Mouse (Mus musculus) gastrocnemius, postnatal 36 days (tissue): Measurements from ENCODE around the gene Clip2. TPM values are rescaled to one million over a fixed set of nuclear protein-coding genes. Genes with fewer than 3 reads are reported as not detected.
"Not testable (repeated sequence)": the region's sequence is repeated elsewhere in the genome, so short reads cannot be mapped to it uniquely, and the experiment has no call there.

Experiments used
- DNase-seq, 2 experiments: peaks; one replicate each; pipeline ENCODE4 v3.0.0; 2022
- intact Hi-C: fragments of 180-260 bp; cut with DNase I; formaldehyde crosslinking; loops from one replicate; pipeline ENCODE4 v1.15.1; 2025
- total RNA-seq, 2 experiments: library from RNA; stranded (reverse); gene quantifications; 2 replicates each; pipeline ENCODE4 v1.2.3; 2021

Clip2 gene
- total RNA-seq, 2 experiments from 2014 or later: 2.7 to 2.9 TPM

DNA sequence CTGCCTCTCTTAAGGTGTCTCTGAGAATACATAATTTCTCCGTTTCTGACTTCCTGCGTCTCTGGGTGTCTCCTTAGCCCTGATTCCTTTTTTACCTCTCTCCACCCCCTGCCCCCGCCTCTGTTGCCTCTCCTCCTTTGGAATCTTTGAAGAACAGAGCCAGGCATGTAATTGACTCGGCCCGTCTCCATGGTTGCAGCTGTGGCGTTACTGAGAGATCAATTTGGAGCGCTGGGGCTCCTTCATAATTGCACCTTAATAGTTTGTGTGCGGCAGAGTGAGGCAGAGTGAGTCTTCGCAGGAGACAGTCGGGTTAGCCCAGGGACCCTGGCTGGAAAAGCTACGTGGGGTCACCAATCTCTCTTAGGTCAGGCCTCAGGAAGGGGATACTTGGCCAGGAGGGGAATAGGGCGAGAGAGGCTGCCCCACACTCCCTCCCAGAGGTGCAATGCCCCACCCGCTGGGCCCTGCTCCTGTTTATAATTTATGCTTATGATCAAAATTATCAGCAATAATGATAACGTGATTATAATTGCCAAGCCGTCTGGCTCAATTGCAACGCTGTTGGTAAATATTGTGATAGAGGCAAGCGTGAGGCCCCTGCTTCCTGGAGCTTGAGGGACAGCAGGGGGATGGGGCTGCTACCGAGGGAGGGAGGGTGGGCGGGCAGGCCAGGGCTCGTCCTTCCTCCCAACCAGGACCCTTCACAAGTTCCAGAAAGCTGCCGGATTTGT, 85.8 kb downstream of the Clip2 start:
- intact Hi-C loops: no loop called here
- DNase-seq: no peak

- no peak for DNase-seq
- intact Hi-C loops: no loop called here
Measured at GRCm38 (mm10) chr5:134465197-134465596, 87.0 kb downstream of the Clip2 start.

GRCm38 (mm10) chr5:134464225-134464624, 88.0 kb downstream of the Clip2 start:
- DNase-seq: no peak
- intact Hi-C loops: no loop called here

DNA sequence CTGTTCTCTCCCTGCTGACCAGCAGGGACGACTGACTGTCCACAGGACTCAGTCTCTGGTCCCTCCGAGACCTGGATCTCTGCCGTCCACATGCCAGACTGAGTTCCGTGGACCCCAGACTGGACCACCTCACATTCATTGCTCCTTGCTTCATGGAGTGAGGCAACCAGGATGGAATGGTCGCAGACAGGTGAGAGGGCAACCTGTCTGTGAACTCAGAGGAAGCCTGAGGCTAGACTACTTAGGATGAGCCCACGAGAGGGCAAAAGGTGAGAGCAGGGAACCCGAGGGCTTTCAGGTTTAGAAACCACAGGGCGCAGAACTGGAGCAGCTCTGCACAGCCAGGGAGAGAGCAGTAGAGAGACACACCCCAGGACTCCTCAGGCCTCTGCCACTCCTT, 89.5 kb downstream of the Clip2 start:
- intact Hi-C loops: no loop called here
- no peak for DNase-seq

GRCm38 (mm10) chr5:134462316-134462715, 89.9 kb downstream of the Clip2 start:
- intact Hi-C loops: no loop called here
- no peak for DNase-seq

DNA sequence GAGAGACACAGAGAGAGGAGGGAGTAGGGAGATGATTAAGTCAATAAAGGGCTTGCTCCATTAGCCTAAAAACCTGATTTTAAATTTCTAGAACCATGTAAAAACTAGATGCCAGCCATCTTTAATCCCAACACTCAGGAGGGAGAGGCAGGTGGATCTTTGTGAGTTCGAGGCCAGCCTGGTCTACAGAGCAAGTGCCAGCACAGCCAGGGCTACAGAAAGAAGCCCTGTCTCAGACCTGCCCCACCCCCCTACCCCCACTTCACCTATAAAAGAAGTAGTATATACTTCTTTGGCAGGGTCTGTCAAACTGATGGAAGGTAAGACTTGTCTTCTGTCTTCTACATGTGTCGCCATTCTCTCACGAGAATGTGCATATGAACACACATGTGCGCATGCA, 91.7 kb downstream of the Clip2 start:
- DNase-seq: no peak
- intact Hi-C loops: no loop called here

DNA sequence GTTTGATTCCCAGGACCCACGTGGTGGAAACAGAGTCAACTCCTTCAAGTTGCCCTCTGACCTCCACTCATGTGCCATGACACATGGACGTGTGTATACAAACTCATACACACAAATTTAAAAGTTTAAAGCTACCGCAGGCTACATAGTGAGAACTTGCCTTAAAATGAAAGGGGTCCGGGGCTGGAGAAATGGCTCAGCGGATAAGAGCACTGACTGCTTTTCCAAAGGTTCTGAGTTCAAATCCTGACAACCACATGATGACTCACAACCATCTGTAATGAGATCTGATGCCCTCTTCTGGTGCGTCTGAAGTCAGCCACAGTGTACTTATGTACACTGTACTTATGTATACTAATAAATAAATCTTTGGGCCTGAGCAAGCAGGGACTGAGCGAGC, 93.1 kb downstream of the Clip2 start:
- intact Hi-C loops: no loop called here
- DNase-seq: no peak

- no peak for DNase-seq
- intact Hi-C loops: no loop called here
Measured at GRCm38 (mm10) chr5:134458416-134458815, 93.8 kb downstream of the Clip2 start.

GRCm38 (mm10) chr5:134457371-134457770, 94.9 kb downstream of the Clip2 start:
- intact Hi-C loops: loop anchor here (2.0 kb wide), 1 partner anchor 39 kb away; no protein-coding TSS in a partner anchor
- DNase-seq: no peak

DNA sequence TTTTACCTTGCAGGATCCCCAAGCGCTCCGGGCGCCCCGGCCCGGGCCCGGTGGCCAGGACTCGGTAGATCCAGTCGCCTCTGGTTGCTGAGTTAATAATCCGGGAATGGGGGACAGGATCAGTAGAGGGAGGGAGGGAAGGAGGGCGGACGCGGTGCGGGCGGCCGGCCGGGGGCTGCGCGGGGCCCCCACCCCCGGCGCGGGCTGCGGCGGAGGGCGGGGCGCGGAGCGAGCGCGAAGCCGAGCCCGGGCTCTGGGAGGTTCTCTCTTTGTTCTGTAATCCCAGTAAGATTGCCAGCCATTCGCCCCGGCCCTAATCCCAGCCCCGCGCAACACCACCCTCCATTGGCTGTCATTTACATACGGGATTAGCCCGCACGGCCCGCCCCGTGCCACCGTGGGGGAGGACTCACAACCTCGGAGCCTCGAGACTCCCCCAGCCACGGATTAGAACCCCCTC, 95.7 kb downstream of the Clip2 start, which contains the start of gene Gtf2ird1:
Gene Gtf2ird1 (minus strand): TSS at position 214 of the 460 bp plus-strand sequence.
- intact Hi-C loops: loop anchor here (2.0 kb wide), 1 partner anchor 38 kb away; no protein-coding TSS in a partner anchor
- DNase-seq: peak; percentile 59 to 61

- intact Hi-C loops: loop anchor here (2.0 kb wide), 1 partner anchor 37 kb away; no protein-coding TSS in a partner anchor
- peak in 1 of 2 experiments; percentile 22 for DNase-seq
Measured at GRCm38 (mm10) chr5:134455914-134456423, 96.3 kb downstream of the Clip2 start.

DNA sequence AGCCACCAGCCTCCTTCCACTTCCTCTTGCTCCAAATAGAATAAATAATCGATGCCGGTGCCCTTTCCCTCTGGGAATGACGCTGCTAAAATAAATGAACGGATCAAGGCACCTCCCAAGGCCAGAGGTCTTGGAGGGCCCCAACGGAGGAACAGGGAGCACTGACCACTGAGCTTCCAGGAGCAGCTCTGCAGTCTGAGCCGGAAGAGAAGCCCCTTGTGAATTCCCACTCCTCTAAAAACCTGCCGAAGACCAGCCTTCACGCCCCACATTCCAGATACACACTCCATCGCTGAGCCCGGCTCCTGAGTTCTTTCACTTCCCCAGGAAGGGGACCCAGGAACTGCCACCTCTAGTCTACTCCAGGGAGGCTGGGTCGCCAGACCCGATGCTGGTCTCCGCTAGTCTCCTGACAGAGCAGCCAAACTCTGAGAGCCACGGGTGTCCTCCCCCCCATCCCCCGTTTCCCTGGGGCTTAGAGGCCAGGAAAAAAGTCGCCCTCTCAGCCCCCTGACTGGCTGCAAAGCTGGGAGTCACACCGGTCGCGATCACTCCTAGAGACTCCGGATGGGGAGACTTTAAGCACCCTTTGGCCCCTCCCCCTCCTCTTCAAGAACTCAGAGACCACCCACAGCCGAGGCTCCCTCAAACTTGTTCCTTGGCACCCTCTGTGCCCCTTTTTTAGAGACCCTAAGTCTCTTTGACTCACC, 96.9 kb downstream of the Clip2 start:
- peak in 1 of 2 experiments; percentile 20 for DNase-seq
- intact Hi-C loops: no loop called here

DNA sequence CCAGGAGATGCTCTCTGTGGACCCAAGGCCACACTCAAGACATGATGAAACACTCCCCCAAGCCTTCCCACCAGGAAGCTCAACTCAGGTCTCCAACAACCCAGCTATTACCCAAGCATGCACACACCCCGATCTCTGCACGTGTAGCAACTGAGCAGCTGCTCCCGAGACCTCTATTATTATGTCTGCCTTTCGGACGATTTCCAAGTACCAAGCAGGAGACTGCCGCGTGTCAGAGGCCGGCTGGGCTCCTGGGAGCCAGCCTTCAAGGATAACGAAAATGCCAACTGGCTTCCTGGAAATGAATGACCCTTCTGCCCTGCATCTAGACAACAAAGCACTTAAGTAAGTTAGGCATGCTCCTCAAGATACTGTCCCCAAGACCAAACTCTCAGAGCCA, 97.8 kb downstream of the Clip2 start:
- no peak for DNase-seq
- intact Hi-C loops: no loop called here

GRCm38 (mm10) chr5:134453577-134453976, 98.7 kb downstream of the Clip2 start:
- intact Hi-C loops: no loop called here
- no peak for DNase-seq

GRCm38 (mm10) chr5:134446755-134447154, 105.5 kb downstream of the Clip2 start:
- DNase-seq, intact Hi-C loops: not testable (repeated sequence)

- intact Hi-C loops: no loop called here
Measured at GRCm38 (mm10) chr5:134445895-134446294, 106.3 kb downstream of the Clip2 start.

DNA sequence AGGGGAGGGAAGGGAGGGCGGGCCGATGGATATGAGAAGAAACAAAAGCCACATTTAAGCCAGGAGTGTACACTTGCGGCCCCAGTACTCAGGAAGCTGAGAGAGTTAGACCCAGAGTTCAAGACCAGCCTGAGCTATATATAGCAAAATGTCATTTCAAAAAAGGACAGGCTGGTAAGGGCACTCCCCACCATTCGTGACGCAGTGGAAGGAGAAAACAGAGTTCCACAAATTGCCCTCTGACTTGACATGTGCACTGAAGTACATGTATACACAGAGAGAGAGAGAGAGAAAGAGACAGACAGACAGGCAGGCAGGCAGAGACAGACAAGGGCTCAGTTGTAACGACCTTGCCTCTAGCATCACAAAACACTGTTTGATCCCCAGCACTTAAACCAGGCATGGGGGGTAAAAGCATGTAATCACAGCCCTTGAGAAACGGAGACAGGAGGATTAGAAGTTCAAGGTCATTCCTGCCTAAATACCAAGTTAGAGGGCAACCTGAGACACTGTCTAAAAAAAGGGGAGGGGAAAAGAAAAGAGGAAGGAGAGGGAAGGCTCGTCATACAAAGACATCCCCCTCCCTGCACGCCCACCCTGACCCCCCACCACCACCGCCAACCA, 106.9 kb downstream of the Clip2 start:
- intact Hi-C loops: no loop called here
- no peak for DNase-seq

More at GRCm38 (mm10) chr5:134445895-134446294, 106.3 kb downstream of the Clip2 start:
- no peak for DNase-seq

DNA sequence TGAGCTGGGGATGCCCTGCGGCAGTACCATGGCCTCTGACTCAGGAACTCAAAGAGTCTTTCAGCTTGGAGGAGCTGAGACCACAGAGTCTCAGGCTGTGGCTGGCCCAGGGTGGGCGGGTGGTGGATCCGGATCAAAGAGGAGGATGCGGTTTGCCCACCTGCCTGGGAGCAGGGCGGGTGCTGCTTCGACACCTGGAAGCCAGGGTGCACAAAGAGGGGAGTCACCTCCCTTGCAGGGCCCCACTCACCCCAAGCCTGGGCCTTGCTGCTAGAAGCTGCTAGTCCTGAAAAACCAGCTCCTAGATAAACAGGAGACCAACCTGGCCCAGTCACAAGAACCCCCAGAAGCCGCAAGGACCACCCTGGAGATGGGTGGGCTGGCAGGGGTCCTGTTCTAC, 107.8 kb downstream of the Clip2 start:
- intact Hi-C loops: no loop called here
- DNase-seq: no peak

DNA sequence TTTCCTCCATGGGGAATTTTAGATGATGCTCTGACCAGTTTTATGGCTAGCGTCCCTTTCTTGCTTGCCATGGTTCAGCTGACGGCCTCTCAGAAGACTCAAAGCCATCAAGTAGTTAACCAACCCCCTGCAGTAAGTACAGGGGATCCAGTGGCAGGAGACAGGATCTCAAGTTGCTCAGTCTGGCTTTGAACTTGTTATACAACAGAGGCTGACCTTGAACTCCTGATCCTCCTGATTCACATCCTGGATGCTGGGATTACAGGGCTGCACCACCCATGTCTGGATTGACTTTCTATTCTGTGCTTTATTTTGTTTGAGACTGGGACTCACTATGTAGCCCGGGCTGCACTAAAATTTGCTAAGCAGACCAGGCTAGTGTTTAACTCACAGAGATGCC, 110.2 kb downstream of the Clip2 start:
- intact Hi-C loops: no loop called here
- no peak for DNase-seq

DNA sequence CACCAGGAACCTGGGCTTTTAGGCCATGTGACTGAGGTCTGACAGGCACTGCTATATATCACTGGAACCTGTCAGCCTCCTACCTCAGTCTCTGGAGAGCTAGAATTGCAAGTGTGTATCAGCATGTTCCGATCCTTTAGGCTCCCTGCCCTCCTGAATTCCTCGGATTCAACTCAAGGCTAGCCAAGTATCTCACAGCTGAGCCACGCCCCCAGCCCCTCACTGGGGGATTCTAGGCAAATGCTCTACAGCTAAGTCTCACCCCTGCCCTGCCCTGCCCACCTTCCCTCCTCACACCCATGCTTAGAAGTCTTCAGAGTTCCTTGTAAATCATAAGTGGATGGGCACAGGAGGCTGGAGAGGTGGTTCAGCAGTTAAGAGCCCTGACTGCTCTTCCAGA, 111.1 kb downstream of the Clip2 start:
- DNase-seq: no peak
- intact Hi-C loops: no loop called here

DNA sequence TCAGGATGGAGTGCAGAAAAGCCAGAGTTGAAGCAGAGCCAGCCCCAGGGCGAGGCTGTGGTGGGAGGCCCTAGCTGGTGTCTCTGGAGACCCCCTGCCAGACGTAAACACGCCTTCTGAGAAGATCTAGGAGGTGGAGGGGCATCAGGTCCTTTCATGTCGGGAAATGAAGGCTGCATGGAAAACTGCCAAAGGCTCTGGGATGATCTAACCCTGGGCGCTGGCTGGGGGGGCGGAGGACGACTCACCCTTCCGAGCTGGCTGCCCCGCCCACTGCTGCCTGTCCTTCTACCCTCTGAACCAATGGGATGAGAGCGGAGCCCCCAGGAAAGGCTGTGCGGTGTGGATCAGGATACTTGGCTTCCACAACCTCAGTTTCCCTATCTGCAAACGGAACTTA, 112.1 kb downstream of the Clip2 start:
- intact Hi-C loops: no loop called here
- no peak for DNase-seq
